Mouse (Mus musculus) MEL-GATA-1-ER (cell line): ENCODE results near the gene Myo15.
"Not testable (repeated sequence)": the region's sequence is repeated elsewhere in the genome, so short reads cannot be mapped to it uniquely, and the experiment has no call there.

Source experiments
- DNase-seq: peaks from one replicate; pipeline ENCODE4 v3.0.0-alpha.2; 2012; ENCODE audit warnings: low read depth; ENCODE audit errors: extremely low read depth

The Myo15 gene

GRCm38 (mm10) chr11:60507281-60507680 lies 38.1 kb downstream of the Myo15 start:
- DNase-seq, result no peak

GRCm38 (mm10) chr11:60508950-60509349 lies 39.8 kb downstream of the Myo15 start:
- peak; percentile 49 for DNase-seq

- DNase-seq, result no peak
These were observed 40.4 kb downstream of the Myo15 start for GRCm38 (mm10) chr11:60509500-60509899.

GRCm38 (mm10) chr11:60511893-60512292 lies 42.8 kb downstream of the Myo15 start:
- no peak for DNase-seq

- DNase-seq, result no peak
These were observed 43.4 kb downstream of the Myo15 start for GRCm38 (mm10) chr11:60512520-60512919.

GRCm38 (mm10) chr11:60514941-60515340 lies 45.8 kb downstream of the Myo15 start:
- DNase-seq, result no peak

- no peak for DNase-seq
These were observed 49.2 kb downstream of the Myo15 start for GRCm38 (mm10) chr11:60518305-60518704.

- no peak for DNase-seq
These were observed 52.9 kb downstream of the Myo15 start for GRCm38 (mm10) chr11:60522027-60522426.

- no peak for DNase-seq
These were observed 53.7 kb downstream of the Myo15 start for GRCm38 (mm10) chr11:60522661-60523365.

GRCm38 (mm10) chr11:60526461-60526860 lies 57.3 kb downstream of the Myo15 start:
- DNase-seq, result no peak

- DNase-seq, result no peak
These were observed 66.5 kb downstream of the Myo15 start for GRCm38 (mm10) chr11:60535676-60536075.

- peak; percentile 36 for DNase-seq
These were observed 67.2 kb downstream of the Myo15 start, which contains the start of gene Alkbh5 for GRCm38 (mm10) chr11:60536180-60536858. Alkbh5 (plus strand) TSS chr11:60536381.

- DNase-seq, result peak; percentile 60
These were observed 67.8 kb downstream of the Myo15 start for GRCm38 (mm10) chr11:60536859-60537467.

- DNase-seq, result peak; percentile 97
These were observed 68.6 kb downstream of the Myo15 start for GRCm38 (mm10) chr11:60537468-60538347.

- peak; percentile 24 for DNase-seq
These were observed 69.5 kb downstream of the Myo15 start for GRCm38 (mm10) chr11:60538371-60539281.

GRCm38 (mm10) chr11:60539540-60539939 lies 70.4 kb downstream of the Myo15 start:
- DNase-seq, result no peak

- DNase-seq, result no peak
These were observed 71.0 kb downstream of the Myo15 start for GRCm38 (mm10) chr11:60540002-60540610.

GRCm38 (mm10) chr11:60540761-60541160 lies 71.6 kb downstream of the Myo15 start:
- DNase-seq, result no peak

- DNase-seq, result no peak
These were observed 72.7 kb downstream of the Myo15 start for GRCm38 (mm10) chr11:60541831-60542230.

GRCm38 (mm10) chr11:60543211-60543610 lies 74.1 kb downstream of the Myo15 start:
- DNase-seq, result not testable (repeated sequence)
